Mouse (Mus musculus) CH12.LX (cell line): ENCODE measurements around the gene Fezf2. TPM values are rescaled to one million over a fixed set of nuclear protein-coding genes. Genes with fewer than 3 reads are reported as not detected.

Experiments
- DNase-seq: peaks from one replicate; pipeline ENCODE4 v3.0.0-alpha.2; 2013; ENCODE audit errors: extremely low read depth
- H3K27ac ChIP-seq: 2 replicates; pipeline ENCODE4 v1.5.1; 2012; ENCODE audit warnings: low read depth, mild to moderate bottlenecking, control low read depth, moderate library complexity; ENCODE audit not compliant: insufficient read depth
- H3K27me3 ChIP-seq: replicated peaks from 2 replicates; pipeline ENCODE3; 2012; ENCODE audit warnings: inconsistent platforms
- H3K36me3 ChIP-seq, 2 experiments: replicated peaks in 1 of 2; 2 replicates each; pipeline versions ENCODE3 to v1.6.1; 2012; ENCODE audit warnings: inconsistent platforms in 1 of 2, low read length in 1 of 2, mild to moderate bottlenecking in 1 of 2, mixed read lengths in 1 of 2, moderate library complexity in 1 of 2; ENCODE audit not compliant: control insufficient read depth in 1 of 2, insufficient read depth in 1 of 2
- H3K4me1 ChIP-seq, 2 experiments: 2 replicates each; pipeline ENCODE4 v1.6.1; 2012; ENCODE audit warnings: inconsistent platforms in 1 of 2, moderate library complexity in 1 of 2; ENCODE audit not compliant: insufficient read depth in 2 of 2, control insufficient read depth in 1 of 2
- H3K4me2 ChIP-seq: 2 replicates; pipeline ENCODE4 v1.6.1; 2012; ENCODE audit warnings: low read depth, mild to moderate bottlenecking, control low read depth; ENCODE audit not compliant: poor library complexity, insufficient read depth, severe bottlenecking
- H3K4me3 ChIP-seq, 3 experiments: fragments of 150-350 bp in 1 of 3; sonication (generic) in 1 of 3; replicated peaks in 1 of 3; 2 replicates each; pipeline versions ENCODE3 to v1.5.1; 2011 to 2012; ENCODE audit warnings: low read depth in 2 of 3, low read length in 2 of 3, mild to moderate bottlenecking in 2 of 3, moderate library complexity in 2 of 3, control low read depth in 1 of 3, improper control_type of control experiment in 1 of 3, inconsistent platforms in 1 of 3, mixed read lengths in 1 of 3; ENCODE audit not compliant: poor library complexity in 1 of 3
- H3K79me2 ChIP-seq: replicated peaks from 2 replicates; pipeline ENCODE4 v1.6.1; 2012; ENCODE audit warnings: mild to moderate bottlenecking, moderate library complexity; ENCODE audit not compliant: control insufficient read depth, poor library complexity, insufficient read depth, severe bottlenecking; ENCODE audit errors: extremely low read depth
- H3K9ac ChIP-seq: 2 replicates; pipeline ENCODE4 v1.6.1; 2012; ENCODE audit warnings: low read depth, mild to moderate bottlenecking, control low read depth, moderate library complexity; ENCODE audit not compliant: insufficient read depth
- H3K9me3 ChIP-seq: replicated peaks from 2 replicates; pipeline ENCODE3; 2012; ENCODE audit warnings: low read length, inconsistent platforms, mixed read lengths
- BHLHE40 ChIP-seq: IDR thresholded peaks from 2 replicates; pipeline ENCODE4 v1.6.1; 2011; ENCODE audit warnings: mild to moderate bottlenecking, low read depth, low read length, improper control_type of control experiment
- CHD1 ChIP-seq: IDR thresholded peaks from 2 replicates; pipeline ENCODE4 v1.6.1; 2012; ENCODE audit warnings: low read depth, low read length, improper control_type of control experiment, inconsistent platforms
- CTCF ChIP-seq, 2 experiments: IDR thresholded peaks in 1 of 2; conservative IDR thresholded peaks in 1 of 2; 2 replicates each; pipeline ENCODE4 v1.5.1; 2011 to 2012; ENCODE audit warnings: low read depth in 2 of 2, low read length in 2 of 2, improper control_type of control experiment in 1 of 2, inconsistent platforms in 1 of 2, mild to moderate bottlenecking in 1 of 2, moderate library complexity in 1 of 2
- E2F4 ChIP-seq: IDR thresholded peaks from 2 replicates; pipeline ENCODE4 v1.6.1; 2011; ENCODE audit warnings: low read depth, low read length, improper control_type of control experiment; ENCODE audit not compliant: insufficient replicate concordance
- EP300 ChIP-seq: IDR thresholded peaks from 2 replicates; pipeline ENCODE4 v1.6.1; 2011; ENCODE audit warnings: low read length, improper control_type of control experiment
- ETS1 ChIP-seq: conservative IDR thresholded peaks from 2 replicates; pipeline ENCODE4 v1.6.1; 2012; ENCODE audit warnings: low read depth, mild to moderate bottlenecking, inconsistent platforms, low read length, improper control_type of control experiment, moderate library complexity
- GABPA ChIP-seq: IDR thresholded peaks from 2 replicates; pipeline ENCODE4 v1.6.1; 2012; ENCODE audit warnings: low read depth, low read length, improper control_type of control experiment, inconsistent platforms; ENCODE audit not compliant: insufficient replicate concordance
- HCFC1 ChIP-seq: IDR thresholded peaks from 2 replicates; pipeline ENCODE4 v1.6.1; 2012; ENCODE audit warnings: low read depth, mild to moderate bottlenecking, inconsistent platforms, low read length, improper control_type of control experiment
- IRF4 ChIP-seq: IDR thresholded peaks from 2 replicates; pipeline ENCODE4 v1.6.1; 2014; ENCODE audit warnings: low read depth, mild to moderate bottlenecking, inconsistent platforms, low read length, improper control_type of control experiment
- JUN ChIP-seq: IDR thresholded peaks from 2 replicates; pipeline ENCODE4 v1.6.1; 2011; ENCODE audit warnings: low read depth, mild to moderate bottlenecking, low read length, improper control_type of control experiment, moderate library complexity; ENCODE audit not compliant: insufficient read depth
- KAT2A ChIP-seq: IDR thresholded peaks from 2 replicates; pipeline ENCODE4 v1.6.1; 2012; ENCODE audit warnings: low read length, improper control_type of control experiment, inconsistent platforms; ENCODE audit not compliant: insufficient replicate concordance
- MAFK ChIP-seq: IDR thresholded peaks from 2 replicates; pipeline ENCODE4 v1.6.1; 2011; ENCODE audit warnings: low read length, improper control_type of control experiment; ENCODE audit not compliant: insufficient replicate concordance
- MAX ChIP-seq: IDR thresholded peaks from 2 replicates; pipeline ENCODE4 v1.6.1; 2011; ENCODE audit warnings: low read length, improper control_type of control experiment
- MEF2A ChIP-seq: IDR thresholded peaks from 2 replicates; pipeline ENCODE4 v1.6.1; 2014; ENCODE audit warnings: low read depth, mild to moderate bottlenecking, inconsistent platforms, low read length, improper control_type of control experiment, borderline replicate concordance
- MXI1 ChIP-seq: IDR thresholded peaks from 2 replicates; pipeline ENCODE4 v1.6.1; 2011; ENCODE audit warnings: mild to moderate bottlenecking, low read depth, low read length, improper control_type of control experiment
- NELFE ChIP-seq: IDR thresholded peaks from 2 replicates; pipeline ENCODE4 v1.6.1; 2011; ENCODE audit warnings: low read depth, low read length, improper control_type of control experiment
- PAX5 ChIP-seq: IDR thresholded peaks from 2 replicates; pipeline ENCODE4 v1.6.1; 2012; ENCODE audit warnings: low read length, inconsistent platforms, mixed read lengths
- POLR2A ChIP-seq: IDR thresholded peaks from 2 replicates; pipeline ENCODE4 v1.6.1; 2011; ENCODE audit warnings: low read depth, mild to moderate bottlenecking, improper control_type of control experiment, low read length
- POLR2AphosphoS2 ChIP-seq: IDR thresholded peaks from 2 replicates; pipeline ENCODE4 v1.6.1; 2011; ENCODE audit warnings: low read depth, low read length, improper control_type of control experiment
- RCOR1 ChIP-seq: conservative IDR thresholded peaks from 2 replicates; pipeline ENCODE4 v1.6.1; 2012; ENCODE audit warnings: low read depth, mild to moderate bottlenecking, inconsistent platforms, low read length, improper control_type of control experiment
- SIN3A ChIP-seq: IDR thresholded peaks from 2 replicates; pipeline ENCODE4 v1.6.1; 2012; ENCODE audit warnings: low read length, improper control_type of control experiment, inconsistent platforms
- SMC3 ChIP-seq: IDR thresholded peaks from 2 replicates; pipeline ENCODE4 v1.6.1; 2011; ENCODE audit warnings: low read depth, low read length, improper control_type of control experiment
- TBP ChIP-seq: conservative IDR thresholded peaks from 2 replicates; pipeline ENCODE4 v1.6.1; 2011; ENCODE audit warnings: low read depth, low read length, improper control_type of control experiment
- UBTF ChIP-seq: IDR thresholded peaks from 2 replicates; pipeline ENCODE4 v1.6.1; 2012; ENCODE audit warnings: low read depth, mild to moderate bottlenecking, inconsistent platforms, low read length, improper control_type of control experiment, moderate library complexity
- USF1 ChIP-seq: IDR thresholded peaks from 2 replicates; pipeline ENCODE4 v1.6.1; 2014; ENCODE audit warnings: low read depth, mild to moderate bottlenecking, inconsistent platforms, low read length, improper control_type of control experiment
- USF2 ChIP-seq: conservative IDR thresholded peaks from 2 replicates; pipeline ENCODE4 v1.6.1; 2011; ENCODE audit warnings: low read depth, low read length, improper control_type of control experiment
- ZKSCAN1 ChIP-seq: IDR thresholded peaks from 2 replicates; pipeline ENCODE4 v1.6.1; 2012; ENCODE audit warnings: low read depth, inconsistent platforms, low read length, improper control_type of control experiment, borderline replicate concordance
- ZMIZ1 ChIP-seq: IDR thresholded peaks from 2 replicates; pipeline ENCODE4 v1.6.1; 2012; ENCODE audit warnings: low read depth, mild to moderate bottlenecking, inconsistent platforms, low read length, improper control_type of control experiment
- dilution Hi-C: fragments of 300-500 bp; cut with MboI; formaldehyde crosslinking; loops from 2 replicates; pipeline ENCODE4 v1.14.3; 2020; ENCODE audit warnings: low sequenced_read_pairs; ENCODE audit not compliant: extremely low pct_unique_long_range_greater_than_20kb, extremely low pct_ligation_motif_present
- in situ Hi-C: fragments of 300-500 bp; cut with MboI; formaldehyde crosslinking; loops from 3 replicates; pipeline ENCODE4 v1.14.3; 2019; ENCODE audit warnings: low sequenced_read_pairs, low pct_ligation_motif_present, low pct_unique_long_range_greater_than_20kb, mixed read lengths
- polyA plus RNA-seq: library from polyadenylated mRNA; unstranded; fragments of >175 nt; gene quantifications from 2 replicates; pipeline ENCODE4 v1.2.1, GENCODE M21; 2012; ENCODE audit warnings: low read depth; ENCODE audit not compliant: insufficient read length
- total RNA-seq, 2 experiments: library from RNA; depleted of rRNA; stranded (reverse); fragments of 300-350 nt in 1 of 2; fragments of >200 nt in 1 of 2; gene quantifications; 2 replicates each; pipeline ENCODE4 v1.2.3; 2012 to 2014

Gene Fezf2
- total and polyA plus RNA-seq, 3 experiments = not detected

DNA sequence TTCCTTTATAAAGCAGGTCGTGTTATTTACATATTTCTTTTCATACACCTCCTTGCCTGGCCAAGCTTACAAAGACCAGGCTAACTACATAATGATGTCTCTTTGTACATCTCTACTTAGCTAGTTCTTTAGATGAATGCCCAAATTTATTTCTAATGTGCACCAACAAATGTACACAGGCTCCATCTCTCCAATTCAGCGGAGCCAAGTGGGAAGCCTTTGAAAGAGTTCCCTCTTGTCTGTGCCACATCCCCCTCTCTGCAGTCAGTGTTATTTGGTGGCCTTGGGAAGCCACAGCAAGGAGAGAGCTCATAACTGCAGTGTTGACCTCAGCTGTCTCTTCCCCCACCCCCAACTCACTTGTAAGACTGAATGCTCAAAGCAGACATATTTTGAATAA lies 46.3 kb upstream of the Fezf2 start:
- Histone ChIP-seq H3K36me3 (no peaks in the 10 kb centered on the region), H3K27ac (no peak overlapping the region), H3K27me3 (no peaks in the 10 kb centered on the region), H3K9me3 (no peaks in the 10 kb centered on the region), H3K79me2 (no peaks in the 10 kb centered on the region), H3K4me1 (peaks cover 0 to 15% of the 10 kb centered on the region in 2 experiments; a peak in 2 of 4 replicates), H3K4me3 (no peak overlapping the region), H3K9ac (no peak overlapping the region), H3K4me2 (no peak overlapping the region)
- dilution Hi-C loops = no loop called here
- TF ChIP-seq SIN3A (no peak), NELFE (no peak), JUN (no peak), MEF2A (no peak), ETS1 (no peak), IRF4 (no peak), MAX (no peak), E2F4 (no peak), GABPA (no peak), MAFK (no peak), PAX5 (no peak), TBP (no peak), CHD1 (no peak), RCOR1 (no peak), SMC3 (no peak), USF2 (no peak), KAT2A (no peak)
- DNase-seq = no peak
- in situ Hi-C loops = no loop called here

DNA sequence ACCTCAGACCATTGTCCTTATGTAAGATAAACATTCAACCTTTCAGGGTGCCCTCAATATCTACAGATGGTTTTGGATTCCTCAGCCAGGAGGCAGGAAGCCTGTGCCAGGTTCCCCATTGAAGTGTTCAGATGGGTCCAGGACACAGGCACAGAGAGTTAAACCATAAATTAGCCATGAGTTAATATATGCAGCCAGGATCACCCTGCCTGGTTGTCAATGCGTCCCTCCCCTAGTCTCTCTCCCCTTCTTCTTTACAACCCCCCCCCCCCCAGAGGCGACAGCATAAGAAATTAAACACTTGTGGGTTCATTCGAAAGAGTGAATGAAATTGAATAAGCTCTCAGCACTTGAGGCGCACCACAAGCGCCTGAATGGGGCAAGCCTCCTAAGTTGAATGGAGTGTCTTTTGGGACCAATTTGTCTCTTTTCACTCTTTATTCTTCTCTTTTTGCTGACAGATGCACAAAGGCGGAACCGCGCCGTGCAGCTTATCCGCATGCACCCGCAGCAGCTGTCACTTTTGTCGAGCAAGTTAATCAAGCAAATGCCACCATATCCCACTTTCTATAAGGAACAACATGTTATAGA lies 45.4 kb upstream of the Fezf2 start:
- DNase-seq = no peak
- Histone ChIP-seq H3K4me1 (peaks cover 0 to 13% of the 10 kb centered on the region in 2 experiments; a peak in 2 of 4 replicates), H3K79me2 (no peaks in the 10 kb centered on the region), H3K4me3 (no peak overlapping the region), H3K9ac (no peak overlapping the region), H3K36me3 (no peaks in the 10 kb centered on the region), H3K4me2 (no peak overlapping the region), H3K27me3 (no peaks in the 10 kb centered on the region), H3K9me3 (no peaks in the 10 kb centered on the region), H3K27ac (no peak overlapping the region)
- dilution Hi-C loops = no loop called here
- in situ Hi-C loops = no loop called here
- TF ChIP-seq UBTF (no peak), SIN3A (no peak), BHLHE40 (no peak), USF1 (no peak), EP300 (no peak), ZMIZ1 (no peak), NELFE (no peak), HCFC1 (no peak), POLR2AphosphoS2 (no peak), MXI1 (no peak), IRF4 (no peak), CTCF (conservative IDR thresholded peaks at IDR 0.05 in 1 of 2, IDR thresholded peaks at IDR 0.05 in 1 of 2; ENCODE audit: low read depth in 2 of 2, low read length in 2 of 2) (no peak), POLR2A (no peak), ZKSCAN1 (no peak), ETS1 (no peak), E2F4 (no peak)
